Comparison of ENCODE assay signal across 29 mouse cellular contexts in genomic region chr17:86900564-86900963, GRCm38 (mm10). TPM values are rescaled to one million over a fixed set of nuclear protein-coding genes. Genes with fewer than 3 reads are reported as not detected.
DNase-seq lines count a peak whose midpoint lies in the region; ATAC-seq and TF ChIP-seq lines count a peak whose summit lies in the region.
"Had no signal": no experiment of that assay in that cellular context is flagged by ENCODE, and none has a peak within 500 bp of the region (broad histone marks: within the 10 kb centered on the region; RNA-seq: fewer than 3 reads in every experiment).

No protein-coding gene starts in this region.

- H3K27me3 ChIP-seq in heart, embryonic 12.5 days (replicated peaks), result no peaks in the 10 kb centered on the region
- no peaks in the 10 kb centered on the region for H3K27me3 ChIP-seq in intestine, embryonic 14.5 days (replicated peaks; ENCODE audit: control insufficient read depth, insufficient read depth, low read length)
- no peaks in the 10 kb centered on the region for H3K27me3 ChIP-seq in intestine, postnatal 0 days (replicated peaks; ENCODE audit: control insufficient read depth, insufficient read depth, low read length)
- H3K27me3 ChIP-seq: CH12.LX; embryonic facial prominence, embryonic 12.5 days; forebrain, embryonic 13.5 days; forebrain, embryonic 15.5 days; Patski had no signal

- intact Hi-C loops in left cerebral cortex, postnatal 36 days (cut with DNase I), result no loop called here

- no peak overlapping the region for H3K4me3 ChIP-seq in heart, embryonic 12.5 days
- H3K4me3 ChIP-seq in intestine, embryonic 14.5 days (ENCODE audit: low read depth, low read length), result no peak overlapping the region
- no peak overlapping the region for H3K4me3 ChIP-seq in intestine, postnatal 0 days (ENCODE audit: low read depth, low read length)
- H3K4me3 ChIP-seq: embryonic facial prominence, embryonic 12.5 days; forebrain, embryonic 13.5 days; forebrain, embryonic 15.5 days had no signal

- H3K9ac ChIP-seq in heart, embryonic 12.5 days, result no peak overlapping the region
- H3K9ac ChIP-seq in intestine, embryonic 14.5 days (ENCODE audit: low read length), result no peak overlapping the region
- H3K9ac ChIP-seq in intestine, postnatal 0 days (ENCODE audit: low read depth, low read length), result no peak overlapping the region
- H3K9ac ChIP-seq: embryonic facial prominence, embryonic 12.5 days; forebrain, embryonic 13.5 days; forebrain, embryonic 15.5 days had no signal

- H3K4me2 ChIP-seq in heart, embryonic 12.5 days, result no peak overlapping the region
- no peak overlapping the region for H3K4me2 ChIP-seq in intestine, embryonic 14.5 days (ENCODE audit: low read length)
- no peak overlapping the region for H3K4me2 ChIP-seq in intestine, postnatal 0 days (replicated peaks; ENCODE audit: low read depth)
- H3K4me2 ChIP-seq: embryonic facial prominence, embryonic 12.5 days; forebrain, embryonic 13.5 days; forebrain, embryonic 15.5 days had no signal

- TF ChIP-seq CTCF in intestine, postnatal 0 days (IDR thresholded peaks at IDR 0.05; ENCODE audit: low read depth), result no peak

- no peaks in the 10 kb centered on the region for H3K9me3 ChIP-seq in heart, embryonic 12.5 days (replicated peaks)
- no peaks in the 10 kb centered on the region for H3K9me3 ChIP-seq in intestine, embryonic 14.5 days (ENCODE audit: control insufficient read depth, low read length)
- H3K9me3 ChIP-seq in intestine, postnatal 0 days (ENCODE audit: control insufficient read depth), result no peaks in the 10 kb centered on the region
- H3K9me3 ChIP-seq: embryonic facial prominence, embryonic 12.5 days; forebrain, embryonic 13.5 days; forebrain, embryonic 15.5 days had no signal

- WGBS in heart, embryonic 12.5 days, result 82% methylated on average over 5 of the region's 5 CpGs
- WGBS in intestine, embryonic 14.5 days, result 74% methylated on average over 5 of the region's 5 CpGs
- WGBS in intestine, postnatal 0 days, result 76% methylated on average over 5 of the region's 5 CpGs

- H3K36me3 ChIP-seq in heart, embryonic 12.5 days, result no peaks in the 10 kb centered on the region
- no peaks in the 10 kb centered on the region for H3K36me3 ChIP-seq in intestine, embryonic 14.5 days (ENCODE audit: control insufficient read depth, insufficient read depth, low read length)
- H3K36me3 ChIP-seq in intestine, postnatal 0 days (ENCODE audit: control insufficient read depth, insufficient read depth), result no peaks in the 10 kb centered on the region
- H3K36me3 ChIP-seq: embryonic facial prominence, embryonic 12.5 days; forebrain, embryonic 15.5 days; G1E had no signal

- no peak overlapping the region for H3K27ac ChIP-seq in heart, embryonic 12.5 days (ENCODE audit: poor library complexity, severe bottlenecking)
- H3K27ac ChIP-seq in intestine, embryonic 14.5 days (ENCODE audit: low read depth), result no peak overlapping the region
- no peak overlapping the region for H3K27ac ChIP-seq in intestine, postnatal 0 days (ENCODE audit: low read depth, low read length)
- H3K27ac ChIP-seq: embryonic facial prominence, embryonic 12.5 days; forebrain, embryonic 13.5 days; forebrain, embryonic 15.5 days had no signal

- peaks cover 22% of the 10 kb centered on the region for H3K4me1 ChIP-seq in heart, embryonic 12.5 days (replicated peaks)
- H3K4me1 ChIP-seq in intestine, embryonic 14.5 days (replicated peaks; ENCODE audit: control insufficient read depth, insufficient read depth, low read length), result peaks cover 8% of the 10 kb centered on the region
- no peaks in the 10 kb centered on the region for H3K4me1 ChIP-seq in intestine, postnatal 0 days (replicated peaks; ENCODE audit: control insufficient read depth, insufficient read depth, low read length)

- DNase-seq in heart, adult 11 months, result peak; percentile 51
- peak; percentile 24 for DNase-seq in intestine, embryonic 14.5 days (ENCODE audit: low spot score)
- peak; percentile 5 to 52 for DNase-seq in urinary bladder, postnatal 4 days (ENCODE audit: low spot score in 2 of 2)
- no peak for DNase-seq in urinary bladder, postnatal 36 days (ENCODE audit: low spot score in 2 of 2)
- no peak for DNase-seq in left cerebral cortex, postnatal 36 days (ENCODE audit: low spot score in 2 of 2)
- DNase-seq: adrenal gland, adult 8-10 months; adrenal gland, postnatal 14 days; adrenal gland, postnatal 36 days; B cell, adult 2 months; cerebellum, adult 11-12 months; cerebellum, adult 2 months; cerebellum, adult 9-10 months; cerebellum, postnatal 10 days; cerebellum, postnatal 25 days; embryo, embryonic 11 days had no signal

- no peak for ATAC-seq in heart, embryonic 12.5 days (ENCODE audit: insufficient number of reproducible peaks, low FRiP score)
- no peak for ATAC-seq in intestine, embryonic 14.5 days (replicated peaks; ENCODE audit: low FRiP score, low TSS enrichment, low read depth)
- ATAC-seq in intestine, postnatal 0 days, result no peak
- ATAC-seq: activated CD4-positive, CD25-positive, alpha-beta regulatory T cell, adult 4 months; CD4-positive, CD25-positive, alpha-beta regulatory T cell, adult 4 months; forebrain, embryonic 13.5 days; forebrain, embryonic 15.5 days; Patski had no signal

RNA-seq across cellular contexts. Expression of gene Tmem247, which starts 16.6 kb away (rescaled TPM):
- not detected in 2 replicates for polyA plus RNA-seq in heart, embryonic 12.5 days (2016; fragmentation: Nextera tagmentation; extraction: Ambion mirVana)
- polyA plus RNA-seq in intestine, embryonic 14.5 days (2014; fragmentation: Nextera tagmentation; extraction: Ambion mirVana), result not detected in 2 replicates
- polyA plus RNA-seq in intestine, postnatal 0 days (2015; fragmentation: Nextera tagmentation; extraction: Ambion mirVana), result not detected in 2 replicates
- total RNA-seq in left cerebral cortex, postnatal 36 days (2021), result not detected
- total RNA-seq: adrenal gland, adult 18-20 months; adrenal gland, adult 8-10 months; adrenal gland, postnatal 14 days; adrenal gland, postnatal 36 days; CH12.LX; G1E had no signal
- polyA plus RNA-seq: activated CD4-positive, CD25-positive, alpha-beta regulatory T cell, adult 4 months; CD4-positive, CD25-positive, alpha-beta regulatory T cell, adult 4 months; cerebellum, adult 2 months; cortical plate, adult 2 months; embryonic facial prominence, embryonic 12.5 days; embryonic facial prominence, embryonic 14.5 days; forebrain, embryonic 11.5 days; forebrain, embryonic 13.5 days; forebrain, embryonic 15.5 days; G1E; Patski had no signal

RNA-seq across cellular contexts. Expression of gene Atp6v1e2, which starts 47.1 kb away (rescaled TPM):
- not detected in 2 replicates for polyA plus RNA-seq in heart, embryonic 12.5 days (2016; fragmentation: Nextera tagmentation; extraction: Ambion mirVana)
- not detected in 2 replicates for polyA plus RNA-seq in intestine, embryonic 14.5 days (2014; fragmentation: Nextera tagmentation; extraction: Ambion mirVana)
- polyA plus RNA-seq in intestine, postnatal 0 days (2015; fragmentation: Nextera tagmentation; extraction: Ambion mirVana), result not detected in 2 replicates
- not detected for total RNA-seq in left cerebral cortex, postnatal 36 days (2021)
- total RNA-seq: adrenal gland, adult 18-20 months; adrenal gland, adult 8-10 months; adrenal gland, postnatal 14 days; adrenal gland, postnatal 36 days; CH12.LX; G1E had no signal
- polyA plus RNA-seq: activated CD4-positive, CD25-positive, alpha-beta regulatory T cell, adult 4 months; CD4-positive, CD25-positive, alpha-beta regulatory T cell, adult 4 months; cerebellum, adult 2 months; cortical plate, adult 2 months; embryonic facial prominence, embryonic 12.5 days; embryonic facial prominence, embryonic 14.5 days; forebrain, embryonic 11.5 days; forebrain, embryonic 13.5 days; forebrain, embryonic 15.5 days; G1E; Patski had no signal

Comparison
In these comparisons a context has a peak if more than half of its experiments do, and no peak if none do; other contexts are left out.
1. DNase-seq: peak in heart, adult 11 months (single experiment), intestine, embryonic 14.5 days (single experiment) and urinary bladder, postnatal 4 days (2 of 2); none in urinary bladder, postnatal 36 days (0 of 2) and left cerebral cortex, postnatal 36 days (0 of 2).